Comparison of ENCODE assay signal across 19 mouse cellular contexts in the genomic region with DNA sequence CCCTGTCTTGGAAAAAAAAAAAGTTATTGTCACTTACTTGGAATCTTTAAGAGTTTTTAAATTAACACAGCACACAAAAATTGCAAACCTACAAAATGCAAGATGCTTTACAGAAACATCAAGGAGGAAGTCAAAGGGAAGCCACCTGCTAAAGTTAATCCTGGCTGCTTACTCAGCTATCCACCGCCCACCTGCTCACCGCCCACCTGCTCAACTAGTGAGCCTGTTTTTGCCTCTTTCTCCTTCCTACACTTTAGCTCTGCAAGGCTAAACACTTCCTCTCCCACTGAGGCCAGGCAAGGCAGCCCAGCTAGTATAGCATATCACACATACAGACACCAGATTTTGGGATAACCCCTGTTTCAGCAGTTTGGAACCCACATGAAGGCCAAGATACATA.
DNase-seq lines count a peak whose midpoint lies in the region.
"Had no signal": no experiment of that assay in that cellular context is flagged by ENCODE, and none has a peak within 500 bp of the region (broad histone marks: within the 10 kb centered on the region; RNA-seq: fewer than 3 reads in every experiment).

No protein-coding gene starts in this region.

- intact Hi-C loops in left cerebral cortex, postnatal 14 days (cut with DNase I), result no loop called here

- peak; percentile 4 for DNase-seq in layer of hippocampus, adult 11-12 months (ENCODE audit: low spot score)
- DNase-seq in layer of hippocampus, postnatal 25 days (ENCODE audit: extremely low spot score in 1 of 2, low spot score in 1 of 2), result no peak
- DNase-seq in right cerebral cortex, adult 18-20 months, result peak; percentile 62
- no peak for DNase-seq in right cerebral cortex, postnatal 4 days
- DNase-seq in left cerebral cortex, postnatal 14 days (ENCODE audit: low spot score in 2 of 2), result peak; percentile 4
- peak; percentile 19 to 32 for DNase-seq in right cerebral cortex, postnatal 36 days (ENCODE audit: low spot score in 2 of 2)
- DNase-seq in urinary bladder, postnatal 14 days (ENCODE audit: low spot score), result no peak
- no peak for DNase-seq in urinary bladder, postnatal 36 days (ENCODE audit: low spot score in 2 of 2)
- DNase-seq: adrenal gland, postnatal 14 days; cerebellum, adult 11-12 months; cerebellum, postnatal 10 days; heart, adult 2 months; heart, postnatal 10 days; kidney, adult 9 months; kidney, postnatal 10 days; lung, postnatal 4 days; spleen, adult 18-20 months; thymus, adult 18-20 months; thymus, postnatal 25 days had no signal

Comparison
In these comparisons a context has a peak if more than half of its experiments do, and no peak if none do; other contexts are left out.
1. DNase-seq: peak in layer of hippocampus, adult 11-12 months (single experiment), right cerebral cortex, adult 18-20 months (single experiment), left cerebral cortex, postnatal 14 days (2 of 2) and right cerebral cortex, postnatal 36 days (2 of 2); none in layer of hippocampus, postnatal 25 days (0 of 2), right cerebral cortex, postnatal 4 days (single experiment), urinary bladder, postnatal 14 days (single experiment) and urinary bladder, postnatal 36 days (0 of 2).